Mouse (Mus musculus) frontal cortex, adult 2 months (tissue): ENCODE data around the gene Gm38394. TPM values are rescaled to one million over a fixed set of nuclear protein-coding genes. Genes with fewer than 3 reads are reported as not detected.
"Not testable (repeated sequence)": the region's sequence is repeated elsewhere in the genome, so short reads cannot be mapped to it uniquely, and the experiment has no call there.

ENCODE experiments used
- DNase-seq, 2 experiments: peaks; one replicate each; pipeline ENCODE4 v3.0.0; 2022; ENCODE audit warnings: low spot score in 1 of 2; ENCODE audit errors: extremely low spot score in 1 of 2
- polyA plus RNA-seq: library from polyadenylated mRNA; depleted of rRNA; stranded (reverse); fragments of >200 nt; gene quantifications from 2 replicates; pipeline ENCODE4 v1.2.3, GENCODE M21; 2012; rRNA removed

The Gm38394 gene
- polyA plus RNA-seq = 4.1 and 4.3 TPM in 2 replicates

GRCm38 (mm10) chr1:133661203-133661933 lies at the start of gene Gm38394:
Gene Gm38394, minus strand, starts transcription at chr1:133661318.
- peak; percentile 93 to 95 for DNase-seq

GRCm38 (mm10) chr1:133710895-133711294 lies 49.8 kb upstream of the Gm38394 start:
- DNase-seq = no peak

GRCm38 (mm10) chr1:133709292-133709691 lies 48.2 kb upstream of the Gm38394 start:
- no peak for DNase-seq

- peak in 1 of 2 experiments; percentile 50 for DNase-seq
Measured at GRCm38 (mm10) chr1:133701824-133702223, 40.7 kb upstream of the Gm38394 start.

- no peak for DNase-seq
Measured at GRCm38 (mm10) chr1:133697935-133698620, 37.0 kb upstream of the Gm38394 start.

GRCm38 (mm10) chr1:133695901-133696300 lies 34.8 kb upstream of the Gm38394 start:
- peak in 1 of 2 experiments; percentile 15 for DNase-seq

GRCm38 (mm10) chr1:133694876-133695275 lies 33.8 kb upstream of the Gm38394 start:
- no peak for DNase-seq

- DNase-seq = no peak
Measured at GRCm38 (mm10) chr1:133694301-133694700, 33.2 kb upstream of the Gm38394 start.

- no peak for DNase-seq
Measured at GRCm38 (mm10) chr1:133693536-133694114, 32.5 kb upstream of the Gm38394 start.

- DNase-seq = no peak
Measured at GRCm38 (mm10) chr1:133692195-133692594, 31.1 kb upstream of the Gm38394 start.

GRCm38 (mm10) chr1:133691046-133691445 lies 29.9 kb upstream of the Gm38394 start:
- DNase-seq = no peak

- DNase-seq = no peak
Measured at GRCm38 (mm10) chr1:133689897-133690296, 28.8 kb upstream of the Gm38394 start, which contains the start of gene Lax1. Gene Lax1, minus strand, starts transcription at chr1:133690108.

GRCm38 (mm10) chr1:133688301-133688700 lies 27.2 kb upstream of the Gm38394 start:
- DNase-seq = no peak

- peak in 1 of 2 experiments; percentile 9 for DNase-seq
Measured at GRCm38 (mm10) chr1:133685749-133686519, 24.8 kb upstream of the Gm38394 start.

GRCm38 (mm10) chr1:133671801-133672200 lies 10.7 kb upstream of the Gm38394 start:
- DNase-seq = no peak

GRCm38 (mm10) chr1:133671266-133671665 lies 10.1 kb upstream of the Gm38394 start:
- DNase-seq = no peak

GRCm38 (mm10) chr1:133670776-133671175 lies 9.7 kb upstream of the Gm38394 start:
- no peak for DNase-seq

GRCm38 (mm10) chr1:133670190-133670589 lies 9.1 kb upstream of the Gm38394 start:
- DNase-seq = no peak

- no peak for DNase-seq
Measured at GRCm38 (mm10) chr1:133668618-133669017, 7.5 kb upstream of the Gm38394 start.

- no peak for DNase-seq
Measured at GRCm38 (mm10) chr1:133667721-133668120, 6.6 kb upstream of the Gm38394 start.

- not testable (repeated sequence) for DNase-seq
Measured at GRCm38 (mm10) chr1:133665713-133666112, 4.6 kb upstream of the Gm38394 start.
